Mouse (Mus musculus): Measurements from ENCODE around the gene Ehbp1l1. TPM values are rescaled to one million over a fixed set of nuclear protein-coding genes. Genes with fewer than 3 reads are reported as not detected.

Gene Ehbp1l1
- total and polyA plus RNA-seq, 3 experiments, result 30.4 to 62.6 (median 57.0) TPM

GRCm38 (mm10) chr19:5730314-5731186 is 4.4 kb upstream of the Ehbp1l1 start:
- TF ChIP-seq MXI1 (IDR thresholded peaks at IDR 0.05; ENCODE audit: low read depth, low read length), result no peak
- no peak for TF ChIP-seq MAZ (IDR thresholded peaks at IDR 0.05; ENCODE audit: low read depth, low read length)
- TF ChIP-seq JUN (IDR thresholded peaks at IDR 0.05; ENCODE audit: insufficient read depth, low read depth, low read length), result no peak
- TF ChIP-seq JUND (conservative IDR thresholded peaks at IDR 0.05; ENCODE audit: low read depth, low read length), result no peak
- no peak for TF ChIP-seq CHD2 (IDR thresholded peaks at IDR 0.05; ENCODE audit: low read length)
- no peak for TF ChIP-seq TCF12 (IDR thresholded peaks at IDR 0.05; ENCODE audit: low read depth, low read length)
- no peak for TF ChIP-seq TBP (conservative IDR thresholded peaks at IDR 0.05; ENCODE audit: low read depth, low read length)
- no peak for TF ChIP-seq ELF1 (IDR thresholded peaks at IDR 0.05; ENCODE audit: low read depth, low read length)
- TF ChIP-seq EP300 (IDR thresholded peaks at IDR 0.05; ENCODE audit: low read length), result no peak
- no peak for TF ChIP-seq KAT2A (IDR thresholded peaks at IDR 0.05; ENCODE audit: insufficient replicate concordance, low read length)
- TF ChIP-seq POLR2AphosphoS2 (IDR thresholded peaks at IDR 0.05; ENCODE audit: low read depth, low read length), result no peak
- no peak for TF ChIP-seq USF1 (IDR thresholded peaks at IDR 0.05; ENCODE audit: low read depth, low read length)
- TF ChIP-seq SIN3A (IDR thresholded peaks at IDR 0.05; ENCODE audit: low read length), result no peak
- no peak for TF ChIP-seq CTCF (conservative IDR thresholded peaks at IDR 0.05 in 1 of 2, IDR thresholded peaks at IDR 0.05 in 1 of 2; ENCODE audit: low read depth in 2 of 2, low read length in 2 of 2)
- in situ Hi-C loops (cut with MboI; ENCODE audit: low pct_ligation_motif_present, low pct_unique_long_range_greater_than_20kb, low sequenced_read_pairs), result loop anchor here (5.0 kb wide), 1 partner anchor 37 kb away; no protein-coding TSS in a partner anchor
- H3K4me1 ChIP-seq (ENCODE audit: control insufficient read depth in 1 of 2, insufficient read depth in 2 of 2), result peaks cover 16 to 46% of the 10 kb centered on the region in 2 experiments

DNA sequence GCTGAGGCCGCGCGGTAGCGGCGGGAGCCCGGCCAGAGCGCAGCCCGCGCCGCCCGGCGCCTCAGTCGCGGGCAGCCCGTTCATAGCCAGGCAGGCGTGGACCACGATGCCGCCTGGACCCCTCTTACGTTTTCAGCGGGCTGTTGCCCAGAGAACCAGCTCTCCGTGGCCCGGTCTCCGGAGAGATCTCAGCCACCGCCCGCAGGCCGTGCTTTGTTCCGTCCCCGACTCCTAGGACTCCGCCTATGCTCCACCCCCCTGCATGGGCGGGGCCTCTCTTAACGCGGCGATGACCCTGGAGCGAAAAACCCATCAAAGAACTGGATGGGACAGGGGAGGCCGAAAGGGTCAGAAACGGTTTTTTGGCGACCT is 3.3 kb upstream of the Ehbp1l1 start, which contains the start of gene Fam89b:
Gene Fam89b (minus strand): TSS at position 210 of the 372 bp plus-strand sequence.
- Histone ChIP-seq H3K36me3 (replicated peaks in 1 of 2; ENCODE audit: control insufficient read depth in 1 of 2, insufficient read depth in 1 of 2, low read length in 1 of 2) (peaks cover 0 to 16% of the 10 kb centered on the region in 2 experiments), H3K27me3 (replicated peaks) (peaks cover 6% of the 10 kb centered on the region), H3K4me2 (ENCODE audit: insufficient read depth, low read depth, poor library complexity, severe bottlenecking) (peak within 1 kb of the TSS; percentile 82), H3K79me2 (replicated peaks; ENCODE audit: control insufficient read depth, extremely low read depth, insufficient read depth, poor library complexity, severe bottlenecking) (peaks cover 8% of the 10 kb centered on the region; the same call in 1 of the 2 replicates), H3K9me3 (replicated peaks; ENCODE audit: low read length) (no peaks in the 10 kb centered on the region), H3K4me1 (ENCODE audit: control insufficient read depth in 1 of 2, insufficient read depth in 2 of 2) (peaks cover 16 to 46% of the 10 kb centered on the region in 2 experiments), H3K9ac (ENCODE audit: insufficient read depth, low read depth) (peak within 1 kb of the TSS; percentile 70), H3K27ac (ENCODE audit: insufficient read depth, low read depth) (no peak within 1 kb of the TSS), H3K4me3 (replicated peaks in 1 of 3; ENCODE audit: low read depth in 2 of 3, low read length in 2 of 3, poor library complexity in 1 of 3) (peak within 1 kb of the TSS; percentile 64 to 87 (median 74))
- dilution Hi-C loops (cut with MboI; ENCODE audit: extremely low pct_ligation_motif_present, extremely low pct_unique_long_range_greater_than_20kb, low sequenced_read_pairs), result no loop called here
- peak; percentile 80 for DNase-seq (ENCODE audit: extremely low read depth)
- peak; percentile 31; the same call in 1 of the 2 replicates for TF ChIP-seq CHD2 (IDR thresholded peaks at IDR 0.05; ENCODE audit: low read length)
- TF ChIP-seq E2F4 (IDR thresholded peaks at IDR 0.05; ENCODE audit: insufficient replicate concordance, low read depth, low read length), result no peak
- peak; percentile 64; the same call in 1 of the 2 replicates for TF ChIP-seq SIN3A (IDR thresholded peaks at IDR 0.05; ENCODE audit: low read length)
- TF ChIP-seq MAZ (IDR thresholded peaks at IDR 0.05; ENCODE audit: low read depth, low read length), result peak; percentile 74
- TF ChIP-seq IRF4 (IDR thresholded peaks at IDR 0.05; ENCODE audit: low read depth, low read length), result no peak
- TF ChIP-seq USF2 (conservative IDR thresholded peaks at IDR 0.05; ENCODE audit: low read depth, low read length), result no peak
- peak; percentile 68 for TF ChIP-seq MXI1 (IDR thresholded peaks at IDR 0.05; ENCODE audit: low read depth, low read length)
- 0 out of 2 replicates have a peak, but pooled peaks have one; percentile 15 for TF ChIP-seq MEF2A (IDR thresholded peaks at IDR 0.05; ENCODE audit: borderline replicate concordance, low read depth, low read length)
- peak; percentile 67 for TF ChIP-seq NELFE (IDR thresholded peaks at IDR 0.05; ENCODE audit: low read depth, low read length)
- TF ChIP-seq TCF12 (IDR thresholded peaks at IDR 0.05; ENCODE audit: low read depth, low read length), result peak; percentile 52; the same call in 1 of the 2 replicates
- TF ChIP-seq POLR2AphosphoS2 (IDR thresholded peaks at IDR 0.05; ENCODE audit: low read depth, low read length), result 0 out of 2 replicates have a peak, but pooled peaks have one; percentile 90
- peak; percentile 86 for TF ChIP-seq POLR2A (IDR thresholded peaks at IDR 0.05; ENCODE audit: low read depth, low read length)
- peak; percentile 85 for TF ChIP-seq ZMIZ1 (IDR thresholded peaks at IDR 0.05; ENCODE audit: low read depth, low read length)
- TF ChIP-seq TBP (conservative IDR thresholded peaks at IDR 0.05; ENCODE audit: low read depth, low read length), result no peak
- TF ChIP-seq ZKSCAN1 (IDR thresholded peaks at IDR 0.05; ENCODE audit: borderline replicate concordance, low read depth, low read length), result no peak
- TF ChIP-seq HCFC1 (IDR thresholded peaks at IDR 0.05; ENCODE audit: low read depth, low read length), result peak; percentile 55
- in situ Hi-C loops (cut with MboI; ENCODE audit: low pct_ligation_motif_present, low pct_unique_long_range_greater_than_20kb, low sequenced_read_pairs), result no loop called here

More at GRCm38 (mm10) chr19:5730314-5731186, 4.4 kb upstream of the Ehbp1l1 start:
- peaks cover 0 to 16% of the 10 kb centered on the region in 2 experiments for H3K36me3 ChIP-seq (replicated peaks in 1 of 2; ENCODE audit: control insufficient read depth in 1 of 2, insufficient read depth in 1 of 2, low read length in 1 of 2)
- H3K27ac ChIP-seq (ENCODE audit: insufficient read depth, low read depth), result no peak overlapping the region
- DNase-seq (ENCODE audit: extremely low read depth), result no peak
- peak overlapping the region; percentile 85 to 97 (median 94) for H3K4me3 ChIP-seq (replicated peaks in 1 of 3; ENCODE audit: low read depth in 2 of 3, low read length in 2 of 3, poor library complexity in 1 of 3)
- H3K27me3 ChIP-seq (replicated peaks), result peaks cover 17% of the 10 kb centered on the region
- peak overlapping the region; percentile 56 for H3K4me2 ChIP-seq (ENCODE audit: insufficient read depth, low read depth, poor library complexity, severe bottlenecking)
- no peaks in the 10 kb centered on the region for H3K9me3 ChIP-seq (replicated peaks; ENCODE audit: low read length)
- dilution Hi-C loops (cut with MboI; ENCODE audit: extremely low pct_ligation_motif_present, extremely low pct_unique_long_range_greater_than_20kb, low sequenced_read_pairs), result no loop called here
- H3K9ac ChIP-seq (ENCODE audit: insufficient read depth, low read depth), result peak overlapping the region; percentile 68; the same call in 1 of the 2 replicates
- H3K79me2 ChIP-seq (replicated peaks; ENCODE audit: control insufficient read depth, extremely low read depth, insufficient read depth, poor library complexity, severe bottlenecking), result peaks cover 4% of the 10 kb centered on the region; the same call in 1 of the 2 replicates
